ENCODE assay signal across 8 mouse cellular contexts in genomic region chr15:101230995-101231647, GRCm38 (mm10). TPM values are rescaled to one million over a fixed set of nuclear protein-coding genes. Genes with fewer than 3 reads are reported as not detected.
A peak's percentile ranks its signal among the peaks of the same experiment; 100 is the strongest.
DNase-seq lines count a peak whose midpoint lies in the region; ATAC-seq and TF ChIP-seq lines count a peak whose summit lies in the region.

No protein-coding gene starts in this region.

- ATAC-seq in hindbrain, embryonic 13.5 days (ENCODE audit: low FRiP score) = no peak
- ATAC-seq in liver, postnatal 0 days = no peak
- ATAC-seq in neural tube, embryonic 15.5 days (ENCODE audit: low FRiP score) = no peak

- peak in 1 of 2 experiments; percentile 48 for DNase-seq in layer of hippocampus, adult 2 months (ENCODE audit: low spot score in 2 of 2)
- no peak for DNase-seq in layer of hippocampus, adult 9-10 months (ENCODE audit: low spot score)
- DNase-seq in c-Kit-negative CD71-positive TER-119-positive erythroid progenitor cells, embryonic 14.5 days (ENCODE audit: low read depth, low spot score) = peak; percentile 21
- DNase-seq in liver, postnatal 0 days = peak; percentile 50
- no peak for DNase-seq in embryo, embryonic 10.5 days (ENCODE audit: low spot score)
- DNase-seq in urinary bladder, postnatal 14 days (ENCODE audit: low spot score) = no peak

- WGBS in hindbrain, embryonic 13.5 days = 78% methylated on average over 23 of the region's 23 CpGs
- WGBS in liver, postnatal 0 days (ENCODE audit: insufficient replicate concordance) = 80% methylated on average over 23 of the region's 23 CpGs
- WGBS in neural tube, embryonic 15.5 days = 84% methylated on average over 23 of the region's 23 CpGs

- no peak for TF ChIP-seq EP300 in liver, postnatal 0 days (IDR thresholded peaks at IDR 0.05; ENCODE audit: low read depth)

- H3K27ac ChIP-seq in layer of hippocampus, adult 2 months = peak overlapping the region; percentile 88
- H3K27ac ChIP-seq in hindbrain, embryonic 13.5 days = no peak overlapping the region
- no peak overlapping the region for H3K27ac ChIP-seq in liver, postnatal 0 days (ENCODE audit: low read depth)
- H3K27ac ChIP-seq in neural tube, embryonic 15.5 days (replicated peaks) = no peak overlapping the region

- H3K36me3 ChIP-seq in hindbrain, embryonic 13.5 days = peaks cover 27% of the 10 kb centered on the region
- no peaks in the 10 kb centered on the region for H3K36me3 ChIP-seq in liver, postnatal 0 days (replicated peaks; ENCODE audit: insufficient read depth, low read length)
- no peaks in the 10 kb centered on the region for H3K36me3 ChIP-seq in neural tube, embryonic 15.5 days

- H3K4me3 ChIP-seq in layer of hippocampus, adult 2 months = no peak overlapping the region
- H3K4me3 ChIP-seq in hindbrain, embryonic 13.5 days = peak overlapping the region; percentile 26
- no peak overlapping the region for H3K4me3 ChIP-seq in liver, postnatal 0 days (ENCODE audit: low read depth, low read length)
- peak overlapping the region; percentile 18 for H3K4me3 ChIP-seq in neural tube, embryonic 15.5 days (replicated peaks)

- no peaks in the 10 kb centered on the region for H3K9me3 ChIP-seq in hindbrain, embryonic 13.5 days
- H3K9me3 ChIP-seq in liver, postnatal 0 days (ENCODE audit: low read length) = no peaks in the 10 kb centered on the region
- no peaks in the 10 kb centered on the region for H3K9me3 ChIP-seq in neural tube, embryonic 15.5 days (replicated peaks)

- H3K4me1 ChIP-seq in hindbrain, embryonic 13.5 days (replicated peaks) = peaks cover 27% of the 10 kb centered on the region
- peaks cover 7% of the 10 kb centered on the region for H3K4me1 ChIP-seq in liver, postnatal 0 days (ENCODE audit: insufficient read depth)
- H3K4me1 ChIP-seq in neural tube, embryonic 15.5 days = peaks cover 13% of the 10 kb centered on the region; the same call in 1 of the 2 replicates

- peaks cover 16% of the 10 kb centered on the region; the same call in 1 of the 2 replicates for H3K27me3 ChIP-seq in hindbrain, embryonic 13.5 days
- 0 out of 2 replicates have a peak, but pooled peaks cover 1% of the 10 kb centered on the region for H3K27me3 ChIP-seq in liver, postnatal 0 days (ENCODE audit: insufficient read depth, low read length)
- H3K27me3 ChIP-seq in neural tube, embryonic 15.5 days (replicated peaks) = 0 out of 2 replicates have a peak, but pooled peaks cover 1% of the 10 kb centered on the region

- peak overlapping the region; percentile 59; the same call in 1 of the 2 replicates for H3K9ac ChIP-seq in hindbrain, embryonic 13.5 days
- H3K9ac ChIP-seq in liver, postnatal 0 days (replicated peaks) = no peak overlapping the region
- H3K9ac ChIP-seq in neural tube, embryonic 15.5 days (replicated peaks) = peak overlapping the region; percentile 2; the same call in 1 of the 2 replicates

- peak overlapping the region; percentile 50 for H3K4me2 ChIP-seq in hindbrain, embryonic 13.5 days
- H3K4me2 ChIP-seq in liver, postnatal 0 days (ENCODE audit: low read depth, low read length) = no peak overlapping the region
- H3K4me2 ChIP-seq in neural tube, embryonic 15.5 days = peak overlapping the region; percentile 51

- peak; percentile 75 for TF ChIP-seq CTCF in layer of hippocampus, adult 2 months (conservative IDR thresholded peaks at IDR 0.05)
- peak; percentile 62 for TF ChIP-seq CTCF in liver, postnatal 0 days (IDR thresholded peaks at IDR 0.05; ENCODE audit: low read depth)

RNA-seq across cellular contexts. Expression of gene Grasp, which starts 7.1 kb away (rescaled TPM):
- 10 to 100 TPM; 79.5 to 82.7 TPM for total RNA-seq in layer of hippocampus, adult 2 months (2021)
- polyA plus RNA-seq in hindbrain, embryonic 13.5 days (2015; fragmentation: Nextera tagmentation; extraction: Ambion mirVana) = 1.7 and 1.8 TPM in 2 replicates
- 0.35 and 0.54 TPM in 2 replicates for polyA plus RNA-seq in liver, postnatal 0 days (2015; fragmentation: Nextera tagmentation; extraction: Ambion mirVana)
- 2.2 and 2.5 TPM in 2 replicates for polyA plus RNA-seq in neural tube, embryonic 15.5 days (2015; fragmentation: Nextera tagmentation; extraction: Ambion mirVana)

RNA-seq across cellular contexts. Expression of gene Nr4a1, which starts 22.9 kb away (rescaled TPM):
- total RNA-seq in layer of hippocampus, adult 2 months (2021) = 10 to 100 TPM; 39.8 to 54.8 TPM
- 4.9 and 5.0 TPM in 2 replicates for polyA plus RNA-seq in hindbrain, embryonic 13.5 days (2015; fragmentation: Nextera tagmentation; extraction: Ambion mirVana)
- polyA plus RNA-seq in liver, postnatal 0 days (2015; fragmentation: Nextera tagmentation; extraction: Ambion mirVana) = 0.96 and 1.1 TPM in 2 replicates
- 7.9 and 10.6 TPM in 2 replicates for polyA plus RNA-seq in neural tube, embryonic 15.5 days (2015; fragmentation: Nextera tagmentation; extraction: Ambion mirVana)

RNA-seq across cellular contexts. Expression of gene Atg101, which starts 53.0 kb away (rescaled TPM):
- 10 to 100 TPM; 50.6 to 53.3 TPM for total RNA-seq in layer of hippocampus, adult 2 months (2021)
- polyA plus RNA-seq in hindbrain, embryonic 13.5 days (2015; fragmentation: Nextera tagmentation; extraction: Ambion mirVana) = 82.9 and 84.6 TPM in 2 replicates
- 33.8 and 34.4 TPM in 2 replicates for polyA plus RNA-seq in liver, postnatal 0 days (2015; fragmentation: Nextera tagmentation; extraction: Ambion mirVana)
- 77.2 TPM in 2 replicates for polyA plus RNA-seq in neural tube, embryonic 15.5 days (2015; fragmentation: Nextera tagmentation; extraction: Ambion mirVana)

RNA-seq across cellular contexts. Expression of gene Acvr1b, which starts 57.3 kb away (rescaled TPM):
- total RNA-seq in layer of hippocampus, adult 2 months (2021) = 10 to 100 TPM; 85.1 to 87.8 TPM
- 19.6 and 20.5 TPM in 2 replicates for polyA plus RNA-seq in hindbrain, embryonic 13.5 days (2015; fragmentation: Nextera tagmentation; extraction: Ambion mirVana)
- polyA plus RNA-seq in liver, postnatal 0 days (2015; fragmentation: Nextera tagmentation; extraction: Ambion mirVana) = 2.2 TPM in 2 replicates
- 19.3 and 23.1 TPM in 2 replicates for polyA plus RNA-seq in neural tube, embryonic 15.5 days (2015; fragmentation: Nextera tagmentation; extraction: Ambion mirVana)

Comparison
In these comparisons a context has a peak if more than half of its experiments do, and no peak if none do; other contexts are left out.
1. DNase-seq: peak in c-Kit-negative CD71-positive TER-119-positive erythroid progenitor cells, embryonic 14.5 days (single experiment) and liver, postnatal 0 days (single experiment); none in layer of hippocampus, adult 9-10 months (single experiment), embryo, embryonic 10.5 days (single experiment) and urinary bladder, postnatal 14 days (single experiment).
2. H3K4me3 ChIP-seq: peak in hindbrain, embryonic 13.5 days (single experiment) and neural tube, embryonic 15.5 days (single experiment); none in layer of hippocampus, adult 2 months (single experiment) and liver, postnatal 0 days (single experiment).